Mouse (Mus musculus) embryonic stem cell, embryonic (primary cell): Measurements from ENCODE around the gene Acyp1.

Experiments used
- CTCF ChIA-PET, 4 experiments: fragments of 300-600 bp in 2 of 4; fragments of 350-600 bp in 2 of 4; sonication (Branson Sonifier 250); formaldehyde crosslinking; loops; one replicate each; lab custom pipeline; 2022; ENCODE audit warnings: inconsistent platforms in 2 of 4; lab: Charles Lee
- POLR2A ChIA-PET, 4 experiments: fragments of 300-600 bp in 2 of 4; fragments of 350-600 bp in 2 of 4; sonication (Branson Sonifier 250); formaldehyde crosslinking; loops; one replicate each; lab custom pipeline; 2022; ENCODE audit warnings: antibody characterized with exemption in 4 of 4, inconsistent platforms in 1 of 4; lab: Charles Lee

Gene Acyp1

GRCm38 (mm10) chr12:85227876-85228599, 60.2 kb downstream of the Acyp1 start:
- ChIA-PET CTCF (interaction anchor here in 2 of 4 experiments (0.6 kb wide), 3 partner anchors 67 to 81 kb away, joined by 4 to 9 read pairs (median 8); no protein-coding TSS in a partner anchor), POLR2A (interaction anchor here in 3 of 4 experiments (0.6 to 1.9 kb wide), 6 partner anchors 9 to 224 kb away, joined by 3 to 7 read pairs (median 4); no protein-coding TSS in a partner anchor)

GRCm38 (mm10) chr12:85227227-85227626, 61.0 kb downstream of the Acyp1 start:
- CTCF ChIA-PET: interaction anchor here in 1 of 4 experiments (0.6 kb wide), 1 partner anchor 67 kb away, joined by 4 read pairs; no protein-coding TSS in a partner anchor
- POLR2A ChIA-PET: interaction anchor here in 3 of 4 experiments (0.6 to 2.2 kb wide), 9 partner anchors 13 to 246 kb away, joined by 3 to 7 read pairs (median 3); partner anchors contain the start of genes Acyp1 (in 1 of the 3), Fos (in 1 of the 3) and Zc2hc1c (in 1 of the 3)
